Mouse (Mus musculus) small intestine, adult 2 months (tissue): Measurements from ENCODE around the gene Zfp229. TPM values are rescaled to one million over a fixed set of nuclear protein-coding genes. Genes with fewer than 3 reads are reported as not detected.
"Not testable (repeated sequence)": the region's sequence is repeated elsewhere in the genome, so short reads cannot be mapped to it uniquely, and the experiment has no call there.

Source experiments
- H3K27ac ChIP-seq: fragments of 200-500 bp; 2 replicates; pipeline ENCODE4 v1.5.1; 2012; ENCODE audit warnings: low read depth, low read length, control low read depth, inconsistent platforms; ENCODE audit not compliant: insufficient read depth
- H3K27me3 ChIP-seq: fragments of 200-500 bp; 2 replicates; pipeline ENCODE4 v1.6.1; 2012; ENCODE audit warnings: mild to moderate bottlenecking, moderate library complexity, low read length, inconsistent platforms; ENCODE audit not compliant: control insufficient read depth, insufficient read depth
- H3K36me3 ChIP-seq: fragments of 200-500 bp; 2 replicates; pipeline ENCODE4 v1.6.1; 2012; ENCODE audit warnings: mild to moderate bottlenecking, low read length, control low read depth, inconsistent platforms; ENCODE audit not compliant: control insufficient read depth, insufficient read depth
- H3K4me1 ChIP-seq: fragments of 200-500 bp; 2 replicates; pipeline ENCODE4 v1.6.1; 2012; ENCODE audit warnings: low read length, inconsistent platforms, mixed read lengths; ENCODE audit not compliant: control insufficient read depth, insufficient read depth, insufficient read length
- H3K4me3 ChIP-seq: fragments of 200-500 bp; 2 replicates; pipeline ENCODE4 v1.5.1; 2012; ENCODE audit warnings: low read depth, mild to moderate bottlenecking, control low read depth, inconsistent platforms, low read length, moderate library complexity
- CTCF ChIP-seq: fragments of 200-500 bp; IDR thresholded peaks from 2 replicates; pipeline ENCODE4 v1.5.1; 2012; ENCODE audit warnings: low read depth, mild to moderate bottlenecking, control low read depth, inconsistent platforms, low read length, moderate library complexity, mixed read lengths; ENCODE audit not compliant: insufficient replicate concordance, insufficient read length; ENCODE audit errors: extremely low read depth
- POLR2A ChIP-seq: fragments of 200-500 bp; IDR thresholded peaks from 2 replicates; pipeline ENCODE4 v1.6.1; 2012; ENCODE audit warnings: low read depth, mild to moderate bottlenecking, control low read depth, inconsistent platforms, low read length, moderate library complexity
- WGBS: fragments of 180-500 bp; shearing (Covaris S2); methylation state at CpG from one replicate; pipeline ENCODE4 v1.1.7; 2018; 5-methylcytosine and 5-hydroxymethylcytosine counted together
- polyA plus RNA-seq: library from polyadenylated mRNA; depleted of rRNA; stranded (reverse); fragments of >200 nt; gene quantifications from 2 replicates; pipeline ENCODE4 v1.2.3, GENCODE M21; 2012; rRNA removed

The Zfp229 gene
- polyA plus RNA-seq = 0.30 and 0.37 TPM in 2 replicates

DNA sequence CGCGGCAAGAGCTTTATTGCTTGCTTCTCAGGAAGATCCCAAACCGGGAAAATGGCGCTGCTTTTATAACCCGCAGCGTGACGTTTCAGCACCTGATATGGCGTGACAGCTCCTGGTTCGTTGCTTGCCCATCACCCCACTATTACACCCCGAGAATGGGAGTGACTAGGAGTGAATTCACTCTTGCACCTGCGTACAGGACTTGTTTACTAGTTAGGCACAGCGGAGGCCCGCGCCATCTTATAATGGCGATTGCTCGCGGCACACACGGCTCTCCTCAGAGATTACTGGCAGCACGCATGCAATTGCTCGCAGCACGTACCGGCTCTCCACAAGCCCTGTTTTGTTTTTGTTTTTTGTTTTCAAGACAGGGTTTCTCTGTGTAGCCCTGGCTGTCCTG is at the start of gene Zfp229:
Gene Zfp229, plus strand, starts transcription at position 301 of the 400 bp plus-strand sequence.
- not testable (repeated sequence) for H3K27me3 ChIP-seq, H3K4me3 ChIP-seq, H3K4me1 ChIP-seq, H3K27ac ChIP-seq, H3K36me3 ChIP-seq
- 94% methylated on average over 15 of the region's 22 CpGs for WGBS

DNA sequence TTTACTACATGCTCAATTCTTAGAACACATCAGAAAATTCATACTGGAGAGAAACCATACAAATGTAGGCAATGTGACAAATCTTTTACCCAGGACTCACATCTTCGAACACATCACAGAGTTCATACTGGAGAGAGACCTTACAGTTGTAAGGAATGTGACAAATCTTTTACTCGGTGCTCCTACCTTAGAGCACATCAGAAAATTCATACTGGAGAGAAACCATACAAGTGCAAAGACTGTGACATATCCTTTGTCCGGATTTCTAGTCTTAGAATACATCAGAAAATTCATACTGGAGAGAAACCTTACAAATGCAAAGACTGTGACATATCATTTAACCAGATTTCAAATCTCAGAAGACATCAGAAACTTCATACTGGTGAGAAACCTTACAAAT is 39.0 kb upstream of the Zfp229 start, which contains the start of gene Gm10226:
Gene Gm10226, plus strand, starts transcription at position 301 of the 400 bp plus-strand sequence.
- TF ChIP-seq POLR2A (no peak), CTCF (no peak)
- Histone ChIP-seq H3K27me3 (no peaks in the 10 kb centered on the region), H3K36me3 (peaks cover 8% of the 10 kb centered on the region), H3K27ac (no peak within 1 kb of the TSS), H3K4me1 (no peaks in the 10 kb centered on the region), H3K4me3 (no peak within 1 kb of the TSS)
- 92% methylated on average over 3 of the region's 3 CpGs for WGBS

DNA sequence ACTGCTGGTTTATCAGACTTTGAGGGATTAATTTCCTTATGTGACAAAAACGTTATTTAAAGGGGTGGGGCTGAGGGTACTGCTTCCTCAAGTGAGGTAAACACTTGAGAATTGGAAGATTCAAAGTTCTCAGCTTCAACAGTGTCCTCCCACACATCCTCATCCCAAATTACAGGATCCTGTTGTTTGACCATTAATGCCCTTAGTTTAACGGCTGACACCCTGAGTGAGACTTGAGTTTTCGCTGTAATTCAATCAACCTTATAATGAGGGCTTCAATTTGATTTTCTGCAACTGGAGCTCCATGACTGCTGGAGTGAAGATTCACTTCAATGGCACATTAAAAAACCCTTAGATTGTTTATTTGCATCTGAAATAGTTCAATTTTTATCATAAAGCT is 37.3 kb upstream of the Zfp229 start:
- peaks cover 8% of the 10 kb centered on the region for H3K36me3 ChIP-seq
- H3K4me3 ChIP-seq = no peak overlapping the region
- no peaks in the 10 kb centered on the region for H3K27me3 ChIP-seq
- H3K4me1 ChIP-seq = no peaks in the 10 kb centered on the region
- H3K27ac ChIP-seq = no peak overlapping the region
- TF ChIP-seq CTCF (no peak), POLR2A (no peak)
- WGBS = 68% methylated on average over 3 of the region's 3 CpGs

DNA sequence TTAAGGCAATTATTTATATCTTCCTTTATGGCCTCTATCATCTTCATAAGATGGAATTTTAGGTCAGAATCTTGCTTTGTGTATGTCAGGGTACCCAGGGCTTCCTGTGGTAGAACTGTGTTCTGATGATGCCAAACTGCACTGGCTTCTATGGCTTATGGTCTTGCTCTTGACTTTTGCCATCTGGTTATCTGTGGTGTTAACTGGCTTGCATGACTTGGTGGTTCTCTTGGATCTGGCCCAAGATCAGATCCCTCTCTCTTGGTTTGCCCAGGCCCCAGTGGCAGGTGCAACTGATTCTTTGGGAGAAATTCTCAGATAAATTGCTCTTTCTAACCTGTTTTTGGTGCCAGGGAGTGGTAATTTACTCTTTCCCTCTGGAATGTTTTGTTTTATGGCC is 34.5 kb upstream of the Zfp229 start:
- Histone ChIP-seq H3K27ac (no peak overlapping the region), H3K27me3 (no peaks in the 10 kb centered on the region), H3K4me1 (no peaks in the 10 kb centered on the region), H3K4me3 (no peak overlapping the region), H3K36me3 (peaks cover 2% of the 10 kb centered on the region)
- TF ChIP-seq CTCF (no peak), POLR2A (no peak)

DNA sequence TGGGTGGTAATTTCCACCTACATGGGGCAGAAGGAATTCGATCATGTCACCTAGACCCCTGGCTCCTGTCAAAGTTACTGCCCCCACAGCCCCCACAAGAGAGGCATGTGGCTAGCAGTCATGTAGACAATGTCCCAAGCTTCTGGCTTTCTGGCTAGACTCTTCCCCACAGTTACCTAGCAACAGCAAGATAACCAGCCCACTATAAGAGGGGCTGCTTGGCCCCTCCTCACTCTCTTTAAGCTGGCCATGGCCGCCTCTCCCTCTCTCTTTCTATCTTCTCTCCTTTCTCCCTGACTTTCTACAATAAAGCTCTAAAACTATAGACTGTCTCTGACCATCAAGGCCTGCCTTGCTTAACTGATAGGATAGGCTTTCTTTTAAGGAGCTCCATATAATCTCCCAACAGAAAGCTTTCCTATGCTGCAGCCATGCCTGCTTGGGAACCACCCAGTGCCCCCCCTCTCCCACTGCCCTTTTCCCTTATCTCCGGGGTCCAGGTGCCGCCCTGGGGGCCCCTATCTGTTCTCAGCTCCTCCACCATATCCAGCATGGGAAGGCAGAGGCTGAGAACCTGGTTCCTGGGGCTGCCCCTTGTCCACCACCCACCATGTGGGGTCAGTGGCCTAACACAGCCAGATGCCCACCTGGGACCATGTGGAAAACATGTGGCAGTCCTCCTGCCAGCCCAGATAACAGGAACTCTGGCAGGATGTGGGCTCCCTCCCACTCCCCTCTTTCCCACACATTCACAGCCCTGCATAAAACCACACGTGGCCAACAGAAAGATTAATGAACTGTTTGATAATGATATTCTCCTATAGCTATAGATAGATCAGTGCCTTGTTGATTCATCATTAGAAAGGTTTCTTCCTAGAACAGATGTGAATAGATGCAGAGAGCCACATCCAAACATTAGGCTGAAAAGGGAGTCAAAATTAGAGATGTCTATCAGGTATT is 28.0 kb upstream of the Zfp229 start:
- TF ChIP-seq CTCF (no peak), POLR2A (no peak)
- no peak overlapping the region for H3K4me3 ChIP-seq
- no peak overlapping the region for H3K27ac ChIP-seq
- H3K4me1 ChIP-seq = no peaks in the 10 kb centered on the region
- H3K27me3 ChIP-seq = no peaks in the 10 kb centered on the region
- 36% methylated on average over 5 of the region's 5 CpGs for WGBS
- no peaks in the 10 kb centered on the region for H3K36me3 ChIP-seq

DNA sequence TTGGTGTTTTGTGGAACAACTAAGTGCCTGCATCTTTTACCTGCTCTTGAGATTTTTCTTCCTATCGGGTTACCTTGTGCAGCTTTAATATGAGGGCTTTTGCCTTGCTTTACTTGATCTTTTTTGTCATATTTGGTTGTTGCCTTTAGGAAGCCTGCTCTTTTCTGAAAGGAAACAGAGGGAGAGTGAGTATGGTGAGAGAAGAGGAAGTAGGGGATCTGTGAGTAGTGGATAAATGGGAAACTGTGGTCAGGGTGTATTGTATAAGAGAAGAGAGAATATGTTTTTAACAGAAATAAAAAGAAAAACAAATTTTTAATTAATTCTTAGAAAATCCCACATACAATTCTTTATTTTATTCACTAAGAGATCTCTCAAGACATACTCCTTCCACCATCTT is 27.2 kb upstream of the Zfp229 start:
- H3K27me3 ChIP-seq = no peaks in the 10 kb centered on the region
- peaks cover 2% of the 10 kb centered on the region; the same call in 1 of the 2 replicates for H3K4me1 ChIP-seq
- no peaks in the 10 kb centered on the region for H3K36me3 ChIP-seq
- H3K4me3 ChIP-seq = no peak overlapping the region
- no peak overlapping the region for H3K27ac ChIP-seq
- WGBS = 84% methylated on average over 1 of the region's 1 CpGs
- no peak for TF ChIP-seq CTCF
- TF ChIP-seq POLR2A = no peak

DNA sequence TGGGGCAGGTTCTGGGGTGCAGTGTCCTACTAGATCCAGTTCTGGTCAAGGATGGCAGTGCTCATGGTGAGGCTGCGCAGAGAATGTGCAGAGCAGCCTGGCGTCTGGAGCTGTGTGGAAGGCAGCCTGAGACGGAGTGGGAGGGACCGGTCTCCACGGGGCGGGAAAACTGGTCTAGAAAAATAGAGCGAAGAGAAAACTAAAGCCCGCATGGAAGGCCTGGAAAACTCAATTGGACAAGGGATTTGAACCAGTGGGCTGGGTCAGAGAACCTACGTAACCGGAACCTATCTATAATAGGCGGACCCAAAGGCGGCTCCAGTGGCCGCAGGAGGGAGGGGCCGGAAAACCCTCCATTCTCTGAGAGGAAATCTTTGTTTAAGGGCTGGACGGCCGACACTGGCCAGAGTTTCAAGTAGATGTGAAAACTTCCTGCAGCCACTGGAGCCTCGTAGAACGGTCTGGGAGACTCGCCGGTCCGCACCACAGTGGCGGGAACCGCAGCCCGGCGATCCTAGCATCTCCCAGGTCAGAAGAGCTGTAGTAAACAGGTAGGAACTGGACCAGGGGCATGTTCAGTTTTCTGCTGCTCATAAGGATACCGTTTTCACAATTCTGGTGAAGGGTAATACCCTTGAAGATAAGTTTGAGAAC is 23.1 kb upstream of the Zfp229 start, which contains the start of gene Zfp760:
Gene Zfp760, plus strand, starts transcription at position 399 of the 654 bp plus-strand sequence.
- Histone ChIP-seq H3K36me3 (peaks cover 4% of the 10 kb centered on the region), H3K27ac (peak within 1 kb of the TSS; percentile 56), H3K4me3 (peak within 1 kb of the TSS; percentile 83), H3K27me3 (no peaks in the 10 kb centered on the region), H3K4me1 (peaks cover 3% of the 10 kb centered on the region; the same call in 1 of the 2 replicates)
- WGBS = 5% methylated on average over 26 of the region's 26 CpGs
- peak; percentile 55; the same call in 1 of the 2 replicates for TF ChIP-seq POLR2A
- TF ChIP-seq CTCF = 0 out of 2 replicates have a peak, but pooled peaks have one; percentile 6
